Mouse (Mus musculus) kidney, adult 2 months (tissue): ENCODE measurements around the gene Pigo.

Experiments
- CTCF ChIP-seq: fragments of 200-500 bp; conservative IDR thresholded peaks from 2 replicates; pipeline ENCODE4 v1.5.1; 2011; ENCODE audit warnings: low read depth, mild to moderate bottlenecking, control low read depth, low read length, moderate library complexity, mixed read lengths; ENCODE audit not compliant: insufficient read depth, insufficient read length
- POLR2A ChIP-seq: fragments of 200-500 bp; IDR thresholded peaks from one replicate; pipeline ENCODE4 v1.6.1; 2011; ENCODE audit warnings: low read depth, low read length, control low read depth

DNA sequence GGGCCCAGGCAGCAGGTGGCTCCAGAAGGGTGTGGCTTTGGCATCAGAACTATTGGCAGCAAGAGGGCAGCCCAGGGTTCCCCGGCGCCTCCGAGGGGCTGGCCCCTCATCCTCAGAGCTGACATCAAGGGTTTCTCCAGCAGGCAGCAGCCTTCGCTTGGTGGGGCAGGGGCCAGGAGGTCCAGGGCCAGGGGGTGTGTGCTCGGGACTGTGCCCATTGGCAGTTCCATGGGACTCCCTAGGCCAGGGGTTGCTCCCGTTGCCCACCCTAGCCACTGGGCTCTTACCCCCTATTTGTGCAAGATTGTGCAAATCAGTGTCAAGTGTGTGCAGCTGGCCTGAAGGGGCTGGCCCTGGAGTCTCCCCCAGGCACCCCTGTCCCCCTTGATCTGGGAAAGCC lies 10.2 kb upstream of the Pigo start:
- TF ChIP-seq POLR2A: no peak
- no peak for TF ChIP-seq CTCF
